Mouse (Mus musculus) erythroblast, embryonic 14.5 days (primary cell): ENCODE results near the gene Csf2rb2. TPM values are rescaled to one million over a fixed set of nuclear protein-coding genes. Genes with fewer than 3 reads are reported as not detected.
"Not testable (repeated sequence)": the region's sequence is repeated elsewhere in the genome, so short reads cannot be mapped to it uniquely, and the experiment has no call there.

Source experiments
- H3K27me3 ChIP-seq: 2 replicates; pipeline ENCODE4 v1.6.1; 2012; ENCODE audit warnings: inconsistent platforms; ENCODE audit not compliant: control insufficient read depth
- H3K36me3 ChIP-seq: 2 replicates; pipeline ENCODE4 v1.6.1; 2012; ENCODE audit warnings: mild to moderate bottlenecking, inconsistent platforms; ENCODE audit not compliant: control insufficient read depth
- H3K4me1 ChIP-seq: 2 replicates; pipeline ENCODE4 v1.6.1; 2012; ENCODE audit warnings: inconsistent platforms; ENCODE audit not compliant: control insufficient read depth
- H3K4me3 ChIP-seq: replicated peaks from 2 replicates; pipeline ENCODE3; 2012; ENCODE audit warnings: moderate library complexity, mild to moderate bottlenecking, inconsistent platforms
- H3K9me3 ChIP-seq: 2 replicates; pipeline ENCODE4 v1.6.1; 2012; ENCODE audit warnings: low read length, inconsistent platforms, mixed read lengths; ENCODE audit not compliant: control insufficient read depth
- GATA1 ChIP-seq: IDR thresholded peaks from 2 replicates; pipeline ENCODE4 v1.6.1; 2012; ENCODE audit warnings: low read length, inconsistent platforms, mixed read lengths
- TAL1 ChIP-seq: IDR thresholded peaks from 3 replicates; pipeline ENCODE4 v1.6.1; 2012; ENCODE audit warnings: low read length, inconsistent platforms, mixed read lengths
- polyA plus RNA-seq: library from polyadenylated mRNA; stranded (reverse); fragments of >175 nt; gene quantifications from 2 replicates; pipeline ENCODE4 v1.2.3, GENCODE M21; 2012

The Csf2rb2 gene
- polyA plus RNA-seq, result 0.19 and 0.28 TPM in 2 replicates

- no peaks in the 10 kb centered on the region for H3K36me3 ChIP-seq
- TF ChIP-seq GATA1 (no peak), TAL1 (no peak)
- peaks cover 15% of the 10 kb centered on the region for H3K27me3 ChIP-seq
- no peak within 1 kb of the TSS for H3K4me3 ChIP-seq
- H3K4me1 ChIP-seq, result no peaks in the 10 kb centered on the region
- no peaks in the 10 kb centered on the region for H3K9me3 ChIP-seq
Observed at GRCm38 (mm10) chr15:78305341-78305933, at the start of gene Csf2rb2. Csf2rb2 (minus strand) TSS chr15:78305721.

- peaks cover 2% of the 10 kb centered on the region; the same call in 1 of the 2 replicates for H3K27me3 ChIP-seq
- no peaks in the 10 kb centered on the region for H3K9me3 ChIP-seq
- H3K36me3 ChIP-seq, result no peaks in the 10 kb centered on the region
- H3K4me1 ChIP-seq, result no peaks in the 10 kb centered on the region
- no peak overlapping the region for H3K4me3 ChIP-seq
- TF ChIP-seq TAL1 (no peak), GATA1 (no peak)
Observed at GRCm38 (mm10) chr15:78354958-78355357, 49.4 kb upstream of the Csf2rb2 start.

DNA sequence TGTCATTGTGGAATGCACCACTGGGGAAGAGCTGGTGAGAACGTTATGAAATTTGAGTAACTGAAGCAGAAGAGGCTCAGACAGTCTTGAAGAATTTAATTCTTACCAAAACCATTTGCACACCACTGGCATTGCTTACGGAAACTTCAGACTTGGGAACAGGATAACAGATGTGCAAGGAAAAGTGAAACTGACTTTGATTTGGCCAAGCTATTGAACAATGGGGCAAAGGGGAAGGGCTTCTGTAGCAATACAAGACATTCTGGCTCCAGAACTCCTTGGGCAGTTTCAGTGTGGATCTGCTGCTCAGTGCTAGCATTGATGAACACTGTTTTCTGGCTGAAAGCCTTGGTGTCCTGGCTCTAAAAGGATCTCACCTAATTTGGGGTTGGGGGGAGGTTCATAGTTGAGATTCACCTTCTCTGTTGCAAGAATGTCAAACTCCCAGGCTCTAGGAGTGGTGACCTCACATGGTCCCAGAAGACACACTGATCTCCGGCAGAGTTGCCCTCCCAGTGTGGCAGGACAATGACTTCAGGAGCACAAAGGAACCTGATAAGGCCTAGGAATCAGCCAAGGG is 46.2 kb upstream of the Csf2rb2 start:
- no peaks in the 10 kb centered on the region for H3K36me3 ChIP-seq
- no peaks in the 10 kb centered on the region for H3K9me3 ChIP-seq
- H3K27me3 ChIP-seq, result peaks cover 2% of the 10 kb centered on the region; the same call in 1 of the 2 replicates
- no peaks in the 10 kb centered on the region for H3K4me1 ChIP-seq
- H3K4me3 ChIP-seq, result no peak overlapping the region
- TF ChIP-seq TAL1 (no peak), GATA1 (no peak)

DNA sequence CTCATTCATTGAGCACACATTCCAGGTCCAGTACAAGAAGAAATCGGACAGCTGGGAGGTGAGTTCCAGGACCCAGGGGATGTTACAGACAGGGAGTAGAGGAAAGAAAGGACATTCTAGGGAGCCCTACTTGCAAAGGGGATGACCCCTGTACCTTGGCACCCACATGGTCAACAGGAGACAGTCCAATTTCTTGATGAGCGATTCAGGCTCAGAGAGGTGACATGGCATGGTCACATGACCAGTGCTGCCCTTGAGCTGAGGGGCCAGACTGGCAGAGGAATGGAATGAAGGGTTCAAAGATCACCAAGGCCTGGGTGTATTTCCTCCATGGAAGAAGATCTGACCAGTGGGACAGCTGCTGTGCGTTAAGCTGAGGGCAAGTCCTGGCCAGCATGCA is 39.0 kb upstream of the Csf2rb2 start:
- Histone ChIP-seq H3K36me3 (no peaks in the 10 kb centered on the region), H3K9me3 (no peaks in the 10 kb centered on the region), H3K4me1 (no peaks in the 10 kb centered on the region), H3K27me3 (no peaks in the 10 kb centered on the region), H3K4me3 (no peak overlapping the region)
- no peak for TF ChIP-seq TAL1
- no peak for TF ChIP-seq GATA1

- Histone ChIP-seq H3K27me3 (no peaks in the 10 kb centered on the region), H3K36me3 (no peaks in the 10 kb centered on the region), H3K4me3 (no peak overlapping the region), H3K9me3 (no peaks in the 10 kb centered on the region), H3K4me1 (no peaks in the 10 kb centered on the region)
- TF ChIP-seq TAL1 (no peak), GATA1 (no peak)
Observed at GRCm38 (mm10) chr15:78343683-78344082, 38.2 kb upstream of the Csf2rb2 start.

- not testable (repeated sequence) for H3K4me1 ChIP-seq, H3K36me3 ChIP-seq, H3K9me3 ChIP-seq, H3K27me3 ChIP-seq, H3K4me3 ChIP-seq
Observed at GRCm38 (mm10) chr15:78340919-78341318, 35.4 kb upstream of the Csf2rb2 start.

- not testable (repeated sequence) for H3K4me1 ChIP-seq, H3K27me3 ChIP-seq, H3K36me3 ChIP-seq, H3K9me3 ChIP-seq, H3K4me3 ChIP-seq
Observed at GRCm38 (mm10) chr15:78339627-78340423, 34.3 kb upstream of the Csf2rb2 start.

DNA sequence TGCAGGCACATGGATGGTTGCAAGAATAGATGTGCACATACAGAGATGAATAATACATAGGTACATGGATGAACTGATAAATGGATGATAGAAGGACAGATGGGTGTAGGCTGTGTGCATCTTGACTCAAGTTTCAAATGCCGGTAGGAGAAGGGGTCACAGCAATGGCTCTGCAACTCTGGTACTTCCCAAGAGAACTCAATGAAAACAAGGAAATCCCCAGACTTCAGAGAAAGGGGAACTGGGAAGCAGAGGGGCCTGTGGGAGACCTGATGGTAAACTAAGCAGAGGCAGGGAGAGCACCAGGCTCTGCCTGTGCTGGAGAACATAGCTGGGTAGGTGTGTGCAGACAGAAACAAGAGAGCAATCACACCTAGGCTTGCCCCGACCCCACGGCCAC is 28.9 kb upstream of the Csf2rb2 start:
- H3K4me1 ChIP-seq, result peaks cover 2% of the 10 kb centered on the region
- H3K27me3 ChIP-seq, result no peaks in the 10 kb centered on the region
- H3K36me3 ChIP-seq, result no peaks in the 10 kb centered on the region
- TF ChIP-seq TAL1, result no peak
- TF ChIP-seq GATA1, result no peak
- H3K9me3 ChIP-seq, result no peaks in the 10 kb centered on the region
- no peak overlapping the region for H3K4me3 ChIP-seq

DNA sequence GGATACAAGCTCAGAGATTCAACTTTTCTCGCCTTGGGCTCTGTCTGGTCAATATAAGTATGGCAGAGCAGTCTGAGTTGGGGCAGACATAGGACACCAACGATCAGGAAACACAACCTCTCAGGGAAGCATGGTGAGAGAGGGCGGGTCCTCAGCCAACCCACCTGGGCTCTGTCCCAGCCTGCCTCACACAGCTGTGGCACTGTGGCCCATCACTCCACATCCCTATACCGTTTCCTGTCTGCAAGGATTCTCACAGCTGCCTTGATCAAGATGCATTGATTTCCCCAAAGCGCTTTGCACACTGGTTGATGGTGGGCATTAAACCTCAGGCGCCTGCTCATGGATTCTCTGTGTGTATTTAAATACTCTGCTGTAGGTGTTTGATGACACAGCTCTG is 27.5 kb upstream of the Csf2rb2 start:
- TF ChIP-seq GATA1, result no peak
- no peak for TF ChIP-seq TAL1
- H3K36me3 ChIP-seq, result no peaks in the 10 kb centered on the region

More for the DNA sequence above, 27.5 kb upstream of the Csf2rb2 start:
- Histone ChIP-seq H3K27me3 (no peaks in the 10 kb centered on the region), H3K4me1 (peaks cover 2% of the 10 kb centered on the region), H3K4me3 (no peak overlapping the region), H3K9me3 (no peaks in the 10 kb centered on the region)
